Mouse (Mus musculus) right cerebral cortex, adult 2 months (tissue): ENCODE results near the gene Gpx3.

Experiments used
- DNase-seq, 2 experiments: peaks; one replicate each; pipeline ENCODE4 v3.0.0; 2021 to 2022; ENCODE audit warnings: low spot score in 2 of 2

Gpx3 gene

GRCm38 (mm10) chr11:54911671-54912502 is 9.6 kb downstream of the Gpx3 start:
- DNase-seq = no peak

- no peak for DNase-seq
Measured at GRCm38 (mm10) chr11:54912503-54913316, 10.5 kb downstream of the Gpx3 start.

DNA sequence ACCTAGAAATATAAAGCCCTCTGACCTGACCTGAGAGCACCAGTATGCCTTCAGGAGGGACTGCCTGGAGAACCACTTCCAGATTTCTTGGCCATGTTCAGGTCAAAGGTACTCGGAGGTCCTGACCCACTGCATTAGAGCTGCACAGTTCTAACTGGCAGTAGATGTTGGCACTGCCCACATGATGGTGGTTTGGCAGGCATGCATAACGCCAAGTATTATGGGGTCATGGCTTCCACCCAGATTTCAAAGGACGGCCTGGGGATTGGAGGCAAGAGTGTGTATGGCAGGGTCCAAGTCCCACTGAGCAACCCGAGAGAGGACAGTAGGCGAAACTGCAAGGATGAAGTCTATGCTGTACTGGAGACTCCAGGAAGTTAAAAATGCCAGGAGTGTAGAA is 11.6 kb downstream of the Gpx3 start:
- no peak for DNase-seq

- DNase-seq = no peak
Measured at GRCm38 (mm10) chr11:54917461-54917860, 15.2 kb downstream of the Gpx3 start.

DNA sequence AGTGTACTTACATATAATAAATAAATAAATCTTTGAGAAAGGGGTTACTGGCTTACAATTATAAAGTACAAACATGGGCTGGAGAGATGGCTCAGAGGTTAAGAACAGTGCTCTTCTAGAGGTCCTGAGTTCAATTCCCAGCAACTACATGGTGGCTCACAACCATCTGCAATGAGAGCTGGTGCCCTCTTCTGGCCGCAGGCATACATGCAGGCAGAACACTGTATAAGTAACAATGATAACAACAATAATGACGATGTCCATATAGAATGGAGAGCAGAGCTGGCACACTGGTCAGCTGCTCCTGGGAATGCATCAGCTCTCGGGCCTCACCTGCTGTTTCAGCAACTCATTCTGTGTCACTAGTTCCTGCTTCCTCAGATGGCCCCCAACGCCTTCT is 16.0 kb downstream of the Gpx3 start:
- no peak for DNase-seq

DNA sequence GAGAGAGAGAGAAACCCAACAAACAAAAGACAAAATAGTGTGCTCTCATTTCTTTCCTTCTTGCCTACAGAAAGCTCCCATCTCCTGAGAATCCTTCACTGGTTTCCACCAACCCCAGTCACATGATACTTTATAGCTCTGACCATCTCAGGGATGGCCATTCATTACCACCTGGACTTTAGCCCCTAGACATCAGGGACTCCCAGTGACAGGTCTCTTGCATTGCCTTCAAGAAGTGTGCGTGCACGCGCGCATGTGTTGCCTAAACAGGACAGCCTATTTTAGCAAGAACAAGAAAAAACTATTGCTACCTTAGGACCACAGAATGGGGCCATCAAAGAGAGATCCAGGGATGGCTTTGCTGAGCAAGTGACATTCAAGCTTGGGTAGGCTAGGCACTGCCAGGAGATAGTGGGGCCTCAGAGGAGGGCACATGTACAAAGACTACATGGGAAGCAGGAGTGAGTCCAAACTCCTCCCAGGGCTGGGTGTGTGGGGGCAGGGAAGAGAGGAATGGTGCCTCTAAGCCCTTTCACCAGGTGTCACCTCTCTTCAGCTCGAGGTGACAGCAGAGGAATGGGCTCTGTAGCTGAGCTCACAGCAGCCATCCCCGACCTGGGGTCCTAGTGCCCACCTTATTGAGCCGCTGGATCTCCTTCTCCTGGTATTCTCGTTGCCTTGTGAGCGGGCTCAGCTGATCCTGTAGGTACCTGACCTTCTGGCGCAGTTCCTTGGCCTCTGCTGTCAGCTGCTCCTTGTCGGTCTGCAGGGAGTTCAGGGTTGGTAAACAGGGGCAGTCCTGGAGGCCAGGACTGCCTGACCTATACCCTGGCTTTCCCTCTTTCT is 18.1 kb downstream of the Gpx3 start:
- DNase-seq = no peak

DNA sequence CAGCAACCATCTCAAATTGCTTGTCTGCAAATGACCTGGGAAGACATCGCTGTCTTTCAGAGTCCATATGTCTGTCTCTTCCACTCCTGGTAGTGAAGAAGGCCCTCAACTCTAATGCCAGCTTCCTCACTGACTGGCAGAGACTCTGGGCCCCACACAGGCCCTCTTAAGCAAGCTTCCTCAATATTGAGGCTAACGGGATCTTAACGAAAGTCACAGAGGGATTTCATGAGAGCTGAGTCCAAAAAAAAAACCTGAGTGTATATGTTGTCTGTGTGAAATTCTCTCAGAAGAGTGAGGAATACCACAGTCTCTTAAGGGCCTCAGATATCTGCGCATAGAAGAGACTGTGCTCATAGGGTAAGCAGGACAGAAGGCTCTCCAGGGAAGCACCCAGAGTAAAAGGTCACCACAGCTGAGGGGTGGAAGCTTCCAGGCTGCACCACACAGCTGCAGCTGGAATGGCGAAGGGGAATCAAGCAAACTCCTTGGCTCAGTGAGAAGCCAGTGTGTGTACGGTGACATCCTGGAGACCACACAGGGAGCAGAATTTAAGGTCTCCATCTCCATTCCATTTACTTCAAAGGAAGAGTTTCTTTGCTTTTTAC is 18.8 kb downstream of the Gpx3 start:
- DNase-seq = no peak

GRCm38 (mm10) chr11:54921798-54922197 is 19.5 kb downstream of the Gpx3 start:
- no peak for DNase-seq

DNA sequence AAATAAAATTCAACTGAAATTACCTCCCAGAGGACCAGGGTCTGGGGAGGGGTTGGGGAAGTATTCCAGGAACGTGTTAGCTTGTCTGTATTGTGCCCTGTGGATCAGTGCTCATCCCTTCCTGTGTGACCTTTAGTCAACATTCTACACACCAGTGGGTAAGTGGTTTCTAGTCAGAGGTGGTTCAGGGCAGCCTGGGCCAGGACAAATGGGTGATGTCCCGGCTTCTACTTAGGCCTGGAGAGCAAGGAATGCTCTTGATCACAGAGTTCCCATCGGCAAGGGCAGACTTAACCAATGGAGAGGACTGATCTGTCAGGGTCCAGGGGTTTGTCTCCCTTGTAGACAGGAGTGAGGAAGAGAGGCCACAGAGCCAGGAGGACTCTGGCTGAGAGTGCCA is 20.2 kb downstream of the Gpx3 start:
- DNase-seq = no peak

GRCm38 (mm10) chr11:54924145-54924544 is 21.9 kb downstream of the Gpx3 start:
- DNase-seq = no peak

GRCm38 (mm10) chr11:54927346-54928140 is 25.3 kb downstream of the Gpx3 start:
- DNase-seq = peak; percentile 41 to 66

GRCm38 (mm10) chr11:54928219-54928618 is 26.0 kb downstream of the Gpx3 start:
- no peak for DNase-seq

- DNase-seq = no peak
Measured at GRCm38 (mm10) chr11:54928886-54929285, 26.6 kb downstream of the Gpx3 start.

DNA sequence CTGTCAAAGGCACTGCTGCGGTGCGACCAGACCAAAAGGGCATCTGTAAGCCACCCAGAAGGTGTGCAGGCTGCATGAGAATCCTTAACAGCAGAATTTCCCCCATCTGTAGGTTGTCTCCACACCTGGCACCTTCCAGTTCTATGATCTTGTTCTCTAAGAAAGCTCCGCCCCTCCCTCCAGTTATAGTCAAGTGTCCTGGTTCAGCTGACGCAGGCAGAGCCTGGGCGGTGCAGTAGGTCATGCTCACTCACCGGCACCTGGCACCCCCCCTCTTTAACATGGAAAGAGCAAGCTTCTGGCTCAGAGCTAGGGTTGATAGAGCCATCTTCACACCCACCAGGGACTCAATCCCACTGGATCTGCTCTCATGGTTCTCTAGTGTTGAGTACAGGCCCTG is 27.0 kb downstream of the Gpx3 start:
- DNase-seq = no peak

- no peak for DNase-seq
Measured at GRCm38 (mm10) chr11:54929744-54930143, 27.5 kb downstream of the Gpx3 start.

DNA sequence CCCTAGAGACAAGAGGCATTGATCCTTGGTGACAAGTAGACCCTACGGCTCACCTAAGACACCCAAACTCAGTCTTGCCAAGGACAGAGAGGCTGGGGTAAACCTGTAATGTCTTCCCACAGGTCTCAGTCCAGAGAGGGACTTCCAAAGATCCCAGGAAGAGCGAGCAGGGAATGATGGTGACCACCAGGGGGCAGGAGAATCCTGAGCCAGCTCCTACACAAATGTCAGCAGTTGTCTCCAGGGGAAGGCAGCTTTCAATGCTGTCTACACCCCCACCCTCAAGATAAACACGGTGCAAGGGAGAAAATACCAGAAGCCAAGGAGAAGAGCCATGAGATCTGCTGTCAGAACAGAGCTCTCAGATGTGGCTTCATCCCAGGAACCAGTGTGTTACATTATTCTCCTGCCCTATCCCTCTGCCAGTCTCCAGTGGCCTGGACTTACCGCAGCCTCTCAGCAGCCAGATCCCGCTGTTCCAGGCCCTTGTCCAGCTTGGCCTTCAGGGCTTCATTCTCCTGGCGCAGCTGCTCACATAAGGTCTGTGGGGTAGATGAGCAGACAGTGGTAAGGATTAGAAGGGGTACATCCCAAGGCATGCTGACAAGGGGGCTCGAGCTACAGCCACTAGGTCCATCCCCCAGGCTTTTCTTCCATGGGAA is 28.2 kb downstream of the Gpx3 start:
- peak; percentile 56 to 64 for DNase-seq

DNA sequence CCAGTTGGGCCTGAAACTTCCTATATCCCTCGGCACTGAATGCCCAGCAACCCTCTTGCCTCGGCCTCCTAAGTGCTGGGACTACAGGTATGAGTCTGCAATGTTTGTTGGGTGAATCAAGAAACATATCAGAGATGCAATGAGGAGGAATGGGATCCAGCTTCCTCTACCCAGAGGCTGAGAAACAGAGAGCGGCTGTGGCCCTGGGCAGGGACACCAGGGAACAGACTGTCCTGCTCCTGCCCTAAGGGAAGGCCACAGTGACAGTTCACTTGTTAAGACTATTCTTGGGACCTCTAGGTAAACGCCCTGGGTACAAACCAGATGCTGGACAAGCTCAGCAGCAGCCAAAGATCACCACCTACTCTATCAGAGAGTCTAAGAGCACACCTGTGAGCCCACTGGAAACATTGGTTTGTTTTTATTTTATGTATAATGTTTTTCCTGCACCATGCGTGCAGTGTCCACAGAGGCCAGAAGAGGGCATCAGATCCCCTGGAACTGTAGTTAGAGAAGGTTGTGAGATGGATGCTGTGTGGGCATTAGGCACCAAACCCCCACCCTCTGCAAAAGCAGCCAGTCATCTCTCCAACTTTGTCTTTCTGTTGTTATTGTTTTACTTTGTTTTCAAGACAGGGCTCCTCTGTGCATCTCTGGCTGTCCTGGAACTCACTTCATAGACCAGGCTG is 29.3 kb downstream of the Gpx3 start:
- DNase-seq = peak; percentile 52 to 63

DNA sequence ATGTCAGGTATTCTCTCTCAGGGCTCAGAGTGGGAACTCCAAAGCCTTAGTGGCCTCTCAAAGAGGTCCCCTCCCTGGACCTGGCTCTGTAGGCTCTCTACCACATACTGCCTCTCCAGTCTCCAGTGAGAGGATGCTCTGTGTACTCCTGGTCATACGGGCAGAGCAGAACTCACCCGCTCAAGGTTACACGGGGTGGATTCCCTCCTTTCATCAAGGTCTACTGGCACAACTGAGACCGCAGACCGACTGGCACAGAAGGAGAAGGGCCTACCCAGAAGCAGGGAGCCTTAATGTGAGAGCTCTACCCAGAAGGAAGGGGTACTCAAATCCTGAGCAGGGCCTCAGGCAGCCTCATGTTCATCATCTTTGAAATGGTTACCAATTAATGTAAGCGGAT is 30.3 kb downstream of the Gpx3 start:
- no peak for DNase-seq

GRCm38 (mm10) chr11:54934198-54934597 is 31.9 kb downstream of the Gpx3 start:
- no peak for DNase-seq
